ENCODE assay signal across 9 mouse cellular contexts in the genomic region with DNA sequence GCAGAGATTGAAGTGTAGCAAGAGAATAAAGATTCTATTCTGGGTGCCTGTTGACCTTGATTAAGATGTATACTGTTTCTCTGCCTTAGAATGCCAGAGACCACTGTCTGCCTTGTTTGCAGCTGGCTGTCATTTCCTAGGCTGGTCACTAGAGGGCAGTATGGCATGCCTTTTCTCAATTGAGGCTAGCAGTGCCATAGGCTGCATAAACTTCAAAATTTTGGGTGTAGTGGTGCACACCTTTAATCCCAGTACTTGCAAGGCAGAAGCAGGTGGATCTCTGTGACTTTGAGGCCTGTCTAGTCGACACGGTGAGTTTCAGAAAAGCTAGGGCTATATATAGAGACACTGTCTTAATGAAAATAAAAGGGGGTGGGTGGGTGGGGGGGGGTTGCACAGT. TPM values are rescaled to one million over a fixed set of nuclear protein-coding genes. Genes with fewer than 3 reads are reported as not detected.
DNase-seq lines count a peak whose midpoint lies in the region; ATAC-seq lines count a peak whose summit lies in the region.
"Had no signal": no experiment of that assay in that cellular context is flagged by ENCODE, and none has a peak within 500 bp of the region (broad histone marks: within the 10 kb centered on the region; RNA-seq: fewer than 3 reads in every experiment).

No protein-coding gene starts in this region.

- no peaks in the 10 kb centered on the region for H3K4me1 ChIP-seq in limb, embryonic 10.5 days
- H3K4me1 ChIP-seq in neural tube, embryonic 11.5 days (ENCODE audit: control insufficient read depth, insufficient read depth, low read length) = no peaks in the 10 kb centered on the region; the same call in 1 of the 2 replicates

- H3K9me3 ChIP-seq in limb, embryonic 10.5 days (replicated peaks) = no peaks in the 10 kb centered on the region
- no peaks in the 10 kb centered on the region for H3K9me3 ChIP-seq in neural tube, embryonic 11.5 days (ENCODE audit: control insufficient read depth, low read length)

- 17% methylated on average over 2 of the region's 2 CpGs for WGBS in limb, embryonic 10.5 days
- 15% methylated on average over 2 of the region's 2 CpGs for WGBS in neural tube, embryonic 11.5 days

- intact Hi-C loops in heart, postnatal 10 days (cut with DNase I) = loop anchor here (1.0 kb wide), 1 partner anchor 12 kb away; no protein-coding TSS in a partner anchor

- peak; percentile 58 for DNase-seq in layer of hippocampus, adult 11-12 months (ENCODE audit: low spot score)
- no peak for DNase-seq in layer of hippocampus, adult 9-10 months (ENCODE audit: low spot score)
- DNase-seq in MN1 (ENCODE audit: low spot score) = peak; percentile 69
- peak; percentile 64 to 74 for DNase-seq in cerebellum, postnatal 25 days
- DNase-seq in heart, postnatal 10 days = peak; percentile 50 to 73
- peak; percentile 63 for DNase-seq in limb, embryonic 10.5 days (ENCODE audit: low spot score)
- DNase-seq in neural tube, embryonic 11.5 days (ENCODE audit: low spot score) = peak; percentile 46
- peak; percentile 37 to 43 for DNase-seq in thymus, postnatal 36 days

- no peak overlapping the region for H3K4me3 ChIP-seq in limb, embryonic 10.5 days
- no peak overlapping the region for H3K4me3 ChIP-seq in neural tube, embryonic 11.5 days (ENCODE audit: low read depth, low read length)

- no peak overlapping the region for H3K27ac ChIP-seq in limb, embryonic 10.5 days
- no peak overlapping the region for H3K27ac ChIP-seq in neural tube, embryonic 11.5 days (ENCODE audit: low read depth, low read length)

- no peak overlapping the region for H3K4me2 ChIP-seq in neural tube, embryonic 11.5 days (ENCODE audit: low read depth)

- no peaks in the 10 kb centered on the region for H3K27me3 ChIP-seq in limb, embryonic 10.5 days (ENCODE audit: low read depth, poor library complexity, severe bottlenecking)
- no peaks in the 10 kb centered on the region for H3K27me3 ChIP-seq in neural tube, embryonic 11.5 days (ENCODE audit: control insufficient read depth, insufficient read depth, low read length)

- no peak for ATAC-seq in neural tube, embryonic 11.5 days (ENCODE audit: insufficient read depth, low FRiP score, low TSS enrichment)

- no peak overlapping the region for H3K9ac ChIP-seq in neural tube, embryonic 11.5 days (ENCODE audit: low read length)

- peaks cover 29% of the 10 kb centered on the region for H3K36me3 ChIP-seq in limb, embryonic 10.5 days
- H3K36me3 ChIP-seq in neural tube, embryonic 11.5 days (ENCODE audit: control insufficient read depth, insufficient read depth, low read length) = no peaks in the 10 kb centered on the region

RNA-seq across cellular contexts. Expression of gene 4931429L15Rik, which starts 17.6 kb away (rescaled TPM):
- not detected for total RNA-seq in heart, postnatal 10 days (2021)
- polyA plus RNA-seq in limb, embryonic 10.5 days (2016; fragmentation: Nextera tagmentation; extraction: Ambion mirVana) = not detected in 2 replicates
- polyA plus RNA-seq in neural tube, embryonic 11.5 days (2014; fragmentation: Nextera tagmentation; extraction: Ambion mirVana) = not detected in 2 replicates

RNA-seq across cellular contexts. Expression of gene Bud13, which starts 19.3 kb away (rescaled TPM):
- total RNA-seq in heart, postnatal 10 days (2021) = 10 to 100 TPM in 1 of 2 experiments, 1 to 10 TPM in 1; 8.0 to 11.6 TPM
- 36.6 and 37.4 TPM in 2 replicates for polyA plus RNA-seq in limb, embryonic 10.5 days (2016; fragmentation: Nextera tagmentation; extraction: Ambion mirVana)
- polyA plus RNA-seq in neural tube, embryonic 11.5 days (2014; fragmentation: Nextera tagmentation; extraction: Ambion mirVana) = 26.4 and 28.5 TPM in 2 replicates

RNA-seq across cellular contexts. Expression of gene Zpr1, which starts 29.3 kb away (rescaled TPM):
- total RNA-seq in heart, postnatal 10 days (2021) = 10 to 100 TPM; 22.1 to 22.8 TPM
- polyA plus RNA-seq in limb, embryonic 10.5 days (2016; fragmentation: Nextera tagmentation; extraction: Ambion mirVana) = 77.1 and 80.9 TPM in 2 replicates
- polyA plus RNA-seq in neural tube, embryonic 11.5 days (2014; fragmentation: Nextera tagmentation; extraction: Ambion mirVana) = 60.3 and 67.6 TPM in 2 replicates

RNA-seq across cellular contexts. Expression of gene Apoa5, which starts 33.7 kb away (rescaled TPM):
- total RNA-seq in heart, postnatal 10 days (2021) = not detected
- 0.20 TPM in 1 of 2 replicates, not detected in the other for polyA plus RNA-seq in limb, embryonic 10.5 days (2016; fragmentation: Nextera tagmentation; extraction: Ambion mirVana)
- not detected in 2 replicates for polyA plus RNA-seq in neural tube, embryonic 11.5 days (2014; fragmentation: Nextera tagmentation; extraction: Ambion mirVana)
- polyA plus RNA-seq: frontal cortex, adult 2 months had no signal
